Mouse (Mus musculus): ENCODE data around the gene Enpp3.

DNA sequence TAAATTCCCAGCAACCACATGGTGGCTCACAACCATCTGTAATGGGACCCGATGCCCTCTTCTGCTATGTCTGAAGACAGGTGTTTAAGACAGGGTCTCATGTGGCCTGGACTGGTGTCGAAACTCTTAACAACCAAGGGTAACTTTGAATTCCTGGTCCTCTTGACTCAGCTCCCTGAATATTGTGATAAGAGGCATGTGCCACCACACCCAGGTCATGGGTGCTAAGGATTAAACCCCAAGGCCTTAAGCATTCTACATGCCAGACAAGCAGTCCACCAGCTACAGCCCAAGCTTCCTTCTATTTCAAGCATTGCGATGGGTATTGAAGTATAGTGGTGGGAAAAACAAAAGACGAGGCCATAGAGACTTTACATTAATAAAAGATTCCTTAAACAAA is 14.5 kb downstream of the Enpp3 start:
- TF ChIP-seq CTCF (IDR thresholded peaks at IDR 0.05; ENCODE audit: low read depth) (no peak), EP300 (IDR thresholded peaks at IDR 0.05; ENCODE audit: low read depth) (peak; percentile 71)
